Mouse (Mus musculus): ENCODE results near the gene Hpf1. TPM values are rescaled to one million over a fixed set of nuclear protein-coding genes. Genes with fewer than 3 reads are reported as not detected.

The Hpf1 gene
- total RNA-seq (2021) = 10 to 100 TPM; 15.5 to 16.0 TPM
- polyA plus RNA-seq (2012; rRNA removed) = 7.8 and 15.2 TPM in 2 replicates
- long read RNA-seq, transcript Hpf1-201 (8 exons, 1,191 nt) = major isoform, 16 of 21 reads
- long read RNA-seq, partial matches to known transcripts = 2 of 21 reads
- long read RNA-seq, other reads (novel, unspliced or antisense) = 2 of 21 reads

DNA sequence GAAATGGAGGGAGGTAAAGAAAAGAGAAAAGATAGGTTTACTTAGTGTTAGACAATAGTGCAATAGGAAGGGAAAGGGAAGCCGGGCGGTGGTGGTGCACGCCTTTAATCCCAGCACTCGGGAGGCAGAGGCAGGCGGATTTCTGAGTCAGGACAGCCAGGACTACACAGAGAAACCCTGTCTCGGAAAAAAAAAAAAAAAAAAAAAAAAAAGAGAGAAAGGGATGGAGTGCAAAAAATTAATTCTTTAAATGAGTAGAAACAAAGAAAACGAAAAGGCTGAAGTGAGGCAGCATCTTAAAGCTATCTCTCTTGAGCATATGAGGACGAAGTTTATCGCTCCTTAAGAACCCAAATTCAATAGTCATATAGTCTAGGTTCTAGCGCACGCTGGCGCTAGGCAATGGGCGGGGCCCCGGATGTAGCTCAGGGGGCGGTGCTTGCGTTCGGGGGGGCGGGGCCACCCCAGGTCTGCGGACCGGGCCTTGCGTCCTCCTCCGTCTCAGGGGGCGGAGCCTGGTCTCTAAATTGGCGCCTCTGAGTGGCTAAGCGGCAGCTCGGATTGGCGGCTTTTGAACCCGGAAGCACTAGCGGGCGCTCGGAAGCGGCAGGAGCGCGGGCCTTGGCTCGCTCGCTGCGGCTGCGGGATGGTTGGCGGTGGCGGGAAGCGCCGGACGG is at the start of gene Hpf1:
Hpf1 (plus strand) TSS at position 576 of the 677 bp plus-strand sequence.
- Histone ChIP-seq H3K27me3 (ENCODE audit: control insufficient read depth, insufficient read depth, low read length) (no peaks in the 10 kb centered on the region), H3K36me3 (ENCODE audit: control insufficient read depth, insufficient read depth, low read length) (peaks cover 11% of the 10 kb centered on the region), H3K27ac (peak within 1 kb of the TSS; percentile 59), H3K4me3 (peak within 1 kb of the TSS; percentile 90), H3K4me1 (ENCODE audit: control insufficient read depth, insufficient read depth, low read length) (peaks cover 5% of the 10 kb centered on the region), H3K9ac (ENCODE audit: low read depth, low read length) (peak within 1 kb of the TSS; percentile 81), H3K79me2 (replicated peaks; ENCODE audit: control insufficient read depth, insufficient read depth, low read length) (peaks cover 2% of the 10 kb centered on the region; the same call in 1 of the 2 replicates)
- intact Hi-C loops (cut with DNase I) = loop anchor here (2.0 to 5.0 kb wide), 3 partner anchors 103 to 337 kb away; partner anchors contain the start of genes Mfap3l and Nek1
- TF ChIP-seq POLR2A (IDR thresholded peaks at IDR 0.05; ENCODE audit: insufficient read depth, low read depth, low read length) = peak; percentile 68
- TF ChIP-seq CTCF (IDR thresholded peaks at IDR 0.05) = no peak
- 4% methylated on average over 43 of the region's 43 CpGs for WGBS
- DNase-seq = peak; percentile 92 to 97

DNA sequence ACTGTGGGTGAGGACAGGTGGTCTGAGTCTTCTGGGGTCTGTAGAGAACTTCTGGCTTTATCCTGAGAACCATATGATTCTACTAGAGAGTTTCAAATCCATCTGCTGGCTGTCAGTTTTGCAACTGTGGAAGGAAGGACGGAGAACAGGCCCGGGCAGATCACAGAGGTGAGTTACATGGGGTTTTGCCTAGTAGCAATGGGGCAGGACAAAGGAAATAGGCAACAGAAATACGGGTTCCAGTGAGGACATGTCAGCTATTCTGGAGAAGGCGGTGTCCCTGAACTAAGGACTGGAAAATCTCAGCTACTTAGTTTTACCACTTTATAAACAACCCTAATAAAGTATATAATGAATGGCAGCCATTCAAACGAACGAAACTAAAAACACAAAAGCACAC is 47.8 kb upstream of the Hpf1 start:
- H3K27me3 ChIP-seq (ENCODE audit: control insufficient read depth, insufficient read depth, low read length) = no peaks in the 10 kb centered on the region
- intact Hi-C loops (cut with DNase I) = no loop called here
- H3K36me3 ChIP-seq (ENCODE audit: control insufficient read depth, insufficient read depth, low read length) = no peaks in the 10 kb centered on the region
- no peak for DNase-seq
- no peak overlapping the region for H3K9ac ChIP-seq (ENCODE audit: low read depth, low read length)
- no peak overlapping the region for H3K27ac ChIP-seq
- WGBS = 85% methylated on average over 6 of the region's 6 CpGs
- H3K4me3 ChIP-seq = no peak overlapping the region
- TF ChIP-seq POLR2A (IDR thresholded peaks at IDR 0.05; ENCODE audit: insufficient read depth, low read depth, low read length) (no peak), CTCF (IDR thresholded peaks at IDR 0.05) (no peak), EP300 (IDR thresholded peaks at IDR 0.05; ENCODE audit: insufficient read depth, low read depth, low read length) (no peak)
- no peaks in the 10 kb centered on the region for H3K4me1 ChIP-seq (ENCODE audit: control insufficient read depth, insufficient read depth, low read length)
- H3K79me2 ChIP-seq (replicated peaks; ENCODE audit: control insufficient read depth, insufficient read depth, low read length) = no peaks in the 10 kb centered on the region

DNA sequence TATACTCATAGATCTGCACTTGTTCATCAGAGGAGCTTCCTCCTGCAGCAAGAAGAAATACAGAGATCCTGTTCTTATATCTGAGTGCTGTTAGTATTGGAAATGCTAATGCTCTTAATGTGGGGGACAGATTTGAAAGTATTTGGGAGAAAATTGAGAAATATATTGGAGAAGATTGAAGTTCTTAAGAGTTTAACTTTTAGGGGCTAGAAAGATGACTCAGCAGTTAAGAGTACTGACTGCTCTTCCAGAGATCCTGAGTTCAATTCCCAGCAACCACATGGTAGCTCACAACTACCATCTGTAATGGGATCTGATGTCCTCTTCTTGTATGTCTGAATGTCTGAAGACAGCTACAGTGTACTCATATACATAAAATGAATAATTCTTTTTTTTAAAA is 32.7 kb upstream of the Hpf1 start:
- no peaks in the 10 kb centered on the region for H3K27me3 ChIP-seq (ENCODE audit: control insufficient read depth, insufficient read depth, low read length)
- no peaks in the 10 kb centered on the region; the same call in 1 of the 2 replicates for H3K4me1 ChIP-seq (ENCODE audit: control insufficient read depth, insufficient read depth, low read length)
- no peak overlapping the region for H3K27ac ChIP-seq
- no peaks in the 10 kb centered on the region for H3K36me3 ChIP-seq (ENCODE audit: control insufficient read depth, insufficient read depth, low read length)
- no peak for DNase-seq
- intact Hi-C loops (cut with DNase I) = no loop called here
- no peak overlapping the region for H3K9ac ChIP-seq (ENCODE audit: low read depth, low read length)
- H3K4me3 ChIP-seq = no peak overlapping the region
- no peaks in the 10 kb centered on the region for H3K79me2 ChIP-seq (replicated peaks; ENCODE audit: control insufficient read depth, insufficient read depth, low read length)
- TF ChIP-seq EP300 (IDR thresholded peaks at IDR 0.05; ENCODE audit: insufficient read depth, low read depth, low read length) (no peak), POLR2A (IDR thresholded peaks at IDR 0.05; ENCODE audit: insufficient read depth, low read depth, low read length) (no peak), CTCF (IDR thresholded peaks at IDR 0.05) (no peak)

DNA sequence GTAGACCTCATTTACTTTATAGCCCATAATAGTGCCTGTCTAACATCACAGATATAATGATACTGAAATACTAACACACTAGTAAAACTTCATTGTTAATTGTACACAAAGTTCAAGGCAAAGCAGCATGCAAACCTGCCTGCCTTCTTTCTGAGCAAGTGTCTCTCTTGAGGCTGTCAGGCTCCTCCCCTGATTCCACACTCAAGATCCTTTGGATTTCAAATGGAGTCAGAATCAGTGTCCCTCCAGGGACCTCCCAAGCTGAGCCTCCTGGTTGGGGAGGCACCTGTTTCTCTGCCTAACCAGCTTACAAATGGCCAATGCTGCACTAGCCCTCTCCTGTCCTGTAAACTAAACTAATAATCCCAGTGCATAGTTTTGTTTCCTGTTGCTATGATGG is 32.1 kb upstream of the Hpf1 start:
- H3K79me2 ChIP-seq (replicated peaks; ENCODE audit: control insufficient read depth, insufficient read depth, low read length) = no peaks in the 10 kb centered on the region
- TF ChIP-seq EP300 (IDR thresholded peaks at IDR 0.05; ENCODE audit: insufficient read depth, low read depth, low read length) (no peak), POLR2A (IDR thresholded peaks at IDR 0.05; ENCODE audit: insufficient read depth, low read depth, low read length) (no peak), CTCF (IDR thresholded peaks at IDR 0.05) (no peak)
- no peaks in the 10 kb centered on the region; the same call in 1 of the 2 replicates for H3K4me1 ChIP-seq (ENCODE audit: control insufficient read depth, insufficient read depth, low read length)
- H3K27me3 ChIP-seq (ENCODE audit: control insufficient read depth, insufficient read depth, low read length) = no peaks in the 10 kb centered on the region
- H3K36me3 ChIP-seq (ENCODE audit: control insufficient read depth, insufficient read depth, low read length) = no peaks in the 10 kb centered on the region
- no peak overlapping the region for H3K4me3 ChIP-seq
- DNase-seq = no peak
- H3K27ac ChIP-seq = no peak overlapping the region
- no peak overlapping the region for H3K9ac ChIP-seq (ENCODE audit: low read depth, low read length)
- intact Hi-C loops (cut with DNase I) = no loop called here

DNA sequence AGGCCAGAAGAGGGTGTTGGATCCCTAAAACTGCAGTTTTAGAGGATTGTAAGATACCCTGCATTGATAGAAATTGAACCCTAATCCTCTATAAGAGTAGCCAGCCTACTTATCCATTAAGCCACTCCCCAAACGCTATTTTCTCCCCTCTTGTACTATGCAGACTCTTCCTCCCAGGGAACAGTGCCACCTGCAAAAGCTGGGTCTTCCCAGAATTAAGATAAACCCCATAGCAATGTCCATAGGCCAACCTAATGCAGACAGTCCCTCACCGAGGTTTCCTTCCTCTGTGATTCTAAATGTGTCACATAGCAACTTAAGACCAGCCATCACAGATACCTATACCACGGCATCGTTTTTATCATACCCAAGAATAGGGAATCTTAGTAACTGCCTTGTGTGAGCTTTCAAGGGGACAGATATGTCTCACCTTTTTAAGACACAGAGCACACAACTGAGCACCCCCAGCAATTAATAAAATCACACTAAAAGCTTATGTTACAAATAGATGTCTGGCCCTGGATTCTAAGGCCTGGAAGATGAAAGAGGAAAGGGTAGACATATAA is 31.2 kb upstream of the Hpf1 start:
- H3K79me2 ChIP-seq (replicated peaks; ENCODE audit: control insufficient read depth, insufficient read depth, low read length) = no peaks in the 10 kb centered on the region
- TF ChIP-seq EP300 (IDR thresholded peaks at IDR 0.05; ENCODE audit: insufficient read depth, low read depth, low read length) (no peak), CTCF (IDR thresholded peaks at IDR 0.05) (no peak), POLR2A (IDR thresholded peaks at IDR 0.05; ENCODE audit: insufficient read depth, low read depth, low read length) (no peak)
- no peak for DNase-seq
- no peak overlapping the region for H3K27ac ChIP-seq
- H3K9ac ChIP-seq (ENCODE audit: low read depth, low read length) = no peak overlapping the region
- H3K4me3 ChIP-seq = no peak overlapping the region
- no peaks in the 10 kb centered on the region; the same call in 1 of the 2 replicates for H3K4me1 ChIP-seq (ENCODE audit: control insufficient read depth, insufficient read depth, low read length)
- no peaks in the 10 kb centered on the region for H3K27me3 ChIP-seq (ENCODE audit: control insufficient read depth, insufficient read depth, low read length)
- 53% methylated on average over 4 of the region's 4 CpGs for WGBS
- H3K36me3 ChIP-seq (ENCODE audit: control insufficient read depth, insufficient read depth, low read length) = no peaks in the 10 kb centered on the region
- intact Hi-C loops (cut with DNase I) = no loop called here

DNA sequence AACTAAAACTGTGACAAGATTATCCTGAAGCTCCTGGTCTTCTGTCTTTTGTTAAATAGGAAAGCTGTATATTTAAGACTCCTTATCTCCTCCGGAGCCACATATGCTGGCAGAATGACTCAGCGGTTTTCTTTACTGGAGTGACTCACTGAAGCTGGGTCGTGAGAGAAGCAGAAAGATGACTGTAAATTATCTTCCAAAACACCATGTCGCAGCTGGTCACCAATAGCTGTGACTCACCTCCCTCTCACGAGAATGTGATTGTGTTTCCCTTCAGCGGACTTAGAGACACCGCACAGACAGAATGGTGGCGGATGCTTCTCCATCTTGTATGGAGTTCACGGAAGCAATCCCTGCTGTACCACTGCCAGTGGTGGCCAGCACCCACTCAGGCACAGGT is 30.6 kb upstream of the Hpf1 start:
- H3K36me3 ChIP-seq (ENCODE audit: control insufficient read depth, insufficient read depth, low read length) = no peaks in the 10 kb centered on the region
- TF ChIP-seq CTCF (IDR thresholded peaks at IDR 0.05) (no peak), EP300 (IDR thresholded peaks at IDR 0.05; ENCODE audit: insufficient read depth, low read depth, low read length) (no peak), POLR2A (IDR thresholded peaks at IDR 0.05; ENCODE audit: insufficient read depth, low read depth, low read length) (no peak)
- H3K9ac ChIP-seq (ENCODE audit: low read depth, low read length) = no peak overlapping the region
- no peak overlapping the region for H3K4me3 ChIP-seq
- no peak overlapping the region for H3K27ac ChIP-seq
- H3K4me1 ChIP-seq (ENCODE audit: control insufficient read depth, insufficient read depth, low read length) = no peaks in the 10 kb centered on the region; the same call in 1 of the 2 replicates
- 27% methylated on average over 9 of the region's 9 CpGs for WGBS
- H3K27me3 ChIP-seq (ENCODE audit: control insufficient read depth, insufficient read depth, low read length) = no peaks in the 10 kb centered on the region
- intact Hi-C loops (cut with DNase I) = no loop called here
- no peak for DNase-seq
- no peaks in the 10 kb centered on the region for H3K79me2 ChIP-seq (replicated peaks; ENCODE audit: control insufficient read depth, insufficient read depth, low read length)
